Mouse (Mus musculus) kidney, postnatal 36 days (tissue): ENCODE measurements at regions not wholly inside any gene's neighbourhood (a gene's known extent, or its start where the extent isn't known, plus 50 kb on each side); places are given as distances from the start of the nearest gene placed in this dataset.
A peak's percentile ranks its signal among the peaks of the same experiment; 100 is the strongest.

Experiments
- DNase-seq, 2 experiments: peaks; one replicate each; pipeline ENCODE4 v3.0.0; 2021 to 2022; ENCODE audit warnings: mixed read lengths in 2 of 2

GRCm38 (mm10) chr2:166400304-166400703 is 244.8 kb upstream of the Sulf2 start:
- DNase-seq: no peak

GRCm38 (mm10) chr2:166399140-166399830 is 243.8 kb upstream of the Sulf2 start:
- DNase-seq: peak; percentile 51 to 54

- no peak for DNase-seq
These were observed 243.3 kb upstream of the Sulf2 start for GRCm38 (mm10) chr2:166398774-166399139.

- no peak for DNase-seq
These were observed 242.7 kb upstream of the Sulf2 start for GRCm38 (mm10) chr2:166398156-166398555.

- no peak for DNase-seq
These were observed 239.2 kb upstream of the Sulf2 start for GRCm38 (mm10) chr2:166394666-166395065.

GRCm38 (mm10) chr2:166391176-166391575 is 235.7 kb upstream of the Sulf2 start:
- DNase-seq: no peak

- no peak for DNase-seq
These were observed 232.6 kb upstream of the Sulf2 start for GRCm38 (mm10) chr2:166388050-166388449.

GRCm38 (mm10) chr2:166386817-166387216 is 231.4 kb upstream of the Sulf2 start:
- DNase-seq: no peak

- no peak for DNase-seq
These were observed 229.1 kb upstream of the Sulf2 start for GRCm38 (mm10) chr2:166384583-166384982.

- DNase-seq: no peak
These were observed 227.9 kb upstream of the Sulf2 start for GRCm38 (mm10) chr2:166383356-166383755.

- peak in 1 of 2 experiments; percentile 30 for DNase-seq
These were observed 226.7 kb upstream of the Sulf2 start for GRCm38 (mm10) chr2:166382180-166382579.

- DNase-seq: peak; percentile 84
These were observed 225.4 kb upstream of the Sulf2 start for GRCm38 (mm10) chr2:166380854-166381253.

- DNase-seq: no peak
These were observed 222.9 kb upstream of the Sulf2 start for GRCm38 (mm10) chr2:166378325-166378724.

- peak in 1 of 2 experiments; percentile 15 for DNase-seq
These were observed 221.9 kb upstream of the Sulf2 start for GRCm38 (mm10) chr2:166377329-166377728.

- DNase-seq: no peak
These were observed 220.2 kb upstream of the Sulf2 start for GRCm38 (mm10) chr2:166375639-166376038.

- DNase-seq: no peak
These were observed 215.3 kb upstream of the Sulf2 start for GRCm38 (mm10) chr2:166370776-166371175.

- DNase-seq: no peak
These were observed 206.2 kb upstream of the Sulf2 start for GRCm38 (mm10) chr2:166361645-166362044.

- DNase-seq: no peak
These were observed 205.3 kb upstream of the Sulf2 start for GRCm38 (mm10) chr2:166360786-166361185.

GRCm38 (mm10) chr2:166359995-166360394 is 204.5 kb upstream of the Sulf2 start:
- peak in 1 of 2 experiments; percentile 40 for DNase-seq

- no peak for DNase-seq
These were observed 202.4 kb upstream of the Sulf2 start for GRCm38 (mm10) chr2:166357824-166358223.

GRCm38 (mm10) chr2:166355944-166356343 is 200.5 kb upstream of the Sulf2 start:
- no peak for DNase-seq

GRCm38 (mm10) chr2:166355446-166355845 is 200.0 kb upstream of the Sulf2 start:
- DNase-seq: no peak

- no peak for DNase-seq
These were observed 198.9 kb upstream of the Sulf2 start for GRCm38 (mm10) chr2:166354391-166354790.

- peak; percentile 56 to 59 for DNase-seq
These were observed 198.1 kb upstream of the Sulf2 start for GRCm38 (mm10) chr2:166353447-166354111.
